Mouse (Mus musculus) layer of hippocampus, postnatal 10 days (tissue): ENCODE measurements around the gene Rims3. TPM values are rescaled to one million over a fixed set of nuclear protein-coding genes. Genes with fewer than 3 reads are reported as not detected.

Source experiments
- microRNA-seq, 2 experiments: library from miRNA; unstranded; fragments of <30 nt; microRNA quantifications; one replicate each; pipeline ENCODE4 v1.2.0; 2021
- total RNA-seq, 2 experiments: library from RNA; stranded (reverse); gene quantifications; 2 replicates each; pipeline ENCODE4 v1.2.3; 2021

Rims3 gene
- total RNA-seq, 2 experiments from 2014 or later, result 31.3 to 31.9 TPM

Small RNAs within 50 kb of the gene (microRNA-seq; reads per million reads assigned to microRNA genes)
- 0 reads per million in 2 experiments for gene Gm23936

Other genes starting within 250 kb of the Rims3 start
- gene Cited4, start 188.2 kb upstream of the Rims3 start, total RNA-seq, result 1 to 10 TPM; 3.5 to 4.5 TPM
- 1 to 10 TPM; 8.8 TPM for gene Kcnq4, start 106.2 kb upstream of the Rims3 start, total RNA-seq
- gene Nfyc, start 23.2 kb upstream of the Rims3 start, total RNA-seq, result 10 to 100 TPM; 47.7 to 50.8 TPM
- 10 to 100 TPM; 12.8 to 13.0 TPM for gene Exo5, start 70.2 kb downstream of the Rims3 start, total RNA-seq
- gene Zfp69, start 96.9 kb downstream of the Rims3 start, total RNA-seq, result 1 to 10 TPM; 3.0 to 3.3 TPM
- gene Smap2, start 162.4 kb downstream of the Rims3 start, total RNA-seq, result 100 to 1,000 TPM; 123 to 131 TPM
- 10 to 100 TPM in 1 of 2 experiments, 1 to 10 TPM in 1; 8.7 to 11.4 TPM for gene Col9a2, start 184.6 kb downstream of the Rims3 start, total RNA-seq
- 10 to 100 TPM; 23.3 to 24.4 TPM for gene Zmpste24, start 243.4 kb downstream of the Rims3 start, total RNA-seq